Mouse (Mus musculus) cortical plate, adult 2 months (tissue): ENCODE data around the gene Ocm.

Experiments used
- CTCF ChIP-seq: fragments of 200-500 bp; IDR thresholded peaks from 2 replicates; pipeline ENCODE4 v1.5.1; 2011; ENCODE audit warnings: mild to moderate bottlenecking, control low read depth, low read length; ENCODE audit not compliant: insufficient read depth; ENCODE audit errors: extremely low read depth
- POLR2A ChIP-seq: fragments of 200-500 bp; IDR thresholded peaks from 2 replicates; pipeline ENCODE4 v1.6.1; 2011; ENCODE audit warnings: mild to moderate bottlenecking, low read length, control low read depth; ENCODE audit not compliant: insufficient read depth; ENCODE audit errors: extremely low read depth

DNA sequence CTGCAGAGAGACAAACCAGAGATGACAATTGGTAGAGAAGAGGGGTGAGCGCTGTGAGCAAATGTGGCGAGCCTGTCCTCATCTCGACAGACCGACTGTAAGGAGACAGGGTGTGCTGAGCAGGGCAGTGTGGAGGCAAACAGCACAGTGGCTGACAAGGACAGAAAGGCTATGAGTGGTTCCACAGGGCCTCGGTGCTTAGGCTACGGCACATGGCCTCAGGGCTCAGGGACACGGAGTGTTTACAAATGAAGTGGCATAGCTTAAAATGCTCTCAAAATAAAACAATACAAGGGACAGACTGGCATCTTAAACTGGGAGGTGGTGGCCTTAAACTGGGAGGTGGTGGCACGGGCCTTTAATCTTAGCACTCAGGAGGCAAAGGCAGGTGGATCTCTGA is 33.2 kb downstream of the Ocm start:
- TF ChIP-seq CTCF = no peak
- TF ChIP-seq POLR2A = no peak
